Mouse (Mus musculus) stomach, embryonic 15.5 days (tissue): ENCODE measurements at regions not wholly inside any gene's neighbourhood (a gene's known extent, or its start where the extent isn't known, plus 50 kb on each side); places are given as distances from the start of the nearest gene placed in this dataset.

Experiments used
- ATAC-seq: fragments of 200-750 bp; cut with Nextera tagmentation; 2 replicates; pipeline ENCODE4 v1.8.0; 2017; ENCODE audit warnings: low read depth, moderate number of reproducible peaks, moderate TSS enrichment; ENCODE audit not compliant: insufficient read depth, low FRiP score
- H3K27ac ChIP-seq: fragments of 300-500 bp; sonication (generic); 2 replicates; pipeline ENCODE4 v1.5.1; 2015; ENCODE audit warnings: mild to moderate bottlenecking, inconsistent platforms
- H3K27me3 ChIP-seq: fragments of 300-500 bp; sonication (generic); replicated peaks from 2 replicates; pipeline ENCODE4 v1.6.1; 2015; ENCODE audit warnings: inconsistent platforms
- H3K36me3 ChIP-seq: fragments of 300-500 bp; sonication (generic); 2 replicates; pipeline ENCODE4 v1.6.1; 2015; ENCODE audit warnings: inconsistent platforms
- H3K4me1 ChIP-seq: fragments of 300-500 bp; sonication (generic); 2 replicates; pipeline ENCODE4 v1.6.1; 2015; ENCODE audit warnings: inconsistent platforms
- H3K4me2 ChIP-seq: fragments of 300-500 bp; sonication (generic); 2 replicates; pipeline ENCODE4 v1.6.1; 2015; ENCODE audit warnings: mild to moderate bottlenecking, inconsistent platforms
- H3K4me3 ChIP-seq: fragments of 300-500 bp; sonication (generic); replicated peaks from 2 replicates; pipeline ENCODE4 v1.5.1; 2015; ENCODE audit warnings: inconsistent platforms
- H3K9ac ChIP-seq: fragments of 300-500 bp; sonication (generic); 2 replicates; pipeline ENCODE4 v1.6.1; 2015; ENCODE audit warnings: inconsistent platforms
- H3K9me3 ChIP-seq: fragments of 300-500 bp; sonication (generic); 2 replicates; pipeline ENCODE4 v1.6.1; 2016; ENCODE audit warnings: inconsistent platforms
- whole genome bisulfite sequencing: fragments of 180-500 bp; shearing (Covaris S2); methylation state at CpG from one replicate; pipeline ENCODE4 v1.1.7; 2015; 5-methylcytosine and 5-hydroxymethylcytosine counted together

GRCm38 (mm10) chr11:11012660-11013455, 101.2 kb upstream of the Vwc2 start:
- no peaks in the 10 kb centered on the region for H3K36me3 ChIP-seq
- WGBS: 75% methylated on average over 4 of the region's 4 CpGs
- no peak overlapping the region for H3K4me2 ChIP-seq
- H3K27ac ChIP-seq: no peak overlapping the region
- peak; percentile 75 for ATAC-seq
- no peak overlapping the region for H3K4me3 ChIP-seq
- no peaks in the 10 kb centered on the region for H3K27me3 ChIP-seq
- no peak overlapping the region for H3K9ac ChIP-seq
- no peaks in the 10 kb centered on the region for H3K9me3 ChIP-seq
- no peaks in the 10 kb centered on the region for H3K4me1 ChIP-seq

- H3K27me3 ChIP-seq: no peaks in the 10 kb centered on the region
- no peak overlapping the region for H3K9ac ChIP-seq
- no peaks in the 10 kb centered on the region for H3K4me1 ChIP-seq
- no peak overlapping the region for H3K4me2 ChIP-seq
- no peak overlapping the region for H3K4me3 ChIP-seq
- no peaks in the 10 kb centered on the region for H3K36me3 ChIP-seq
- no peak overlapping the region for H3K27ac ChIP-seq
- no peaks in the 10 kb centered on the region for H3K9me3 ChIP-seq
- WGBS: 45% methylated on average over 2 of the region's 2 CpGs
- no peak for ATAC-seq
These were observed 100.4 kb upstream of the Vwc2 start for GRCm38 (mm10) chr11:11013581-11013980.

- H3K4me3 ChIP-seq: no peak overlapping the region
- no peak overlapping the region for H3K4me2 ChIP-seq
- no peaks in the 10 kb centered on the region for H3K4me1 ChIP-seq
- no peaks in the 10 kb centered on the region for H3K36me3 ChIP-seq
- H3K27me3 ChIP-seq: no peaks in the 10 kb centered on the region
- ATAC-seq: no peak
- WGBS: 67% methylated on average over 1 of the region's 1 CpGs
- no peak overlapping the region for H3K27ac ChIP-seq
- no peak overlapping the region for H3K9ac ChIP-seq
- H3K9me3 ChIP-seq: no peaks in the 10 kb centered on the region
These were observed 99.9 kb upstream of the Vwc2 start for GRCm38 (mm10) chr11:11014088-11014487.

GRCm38 (mm10) chr11:11014538-11014937, 99.5 kb upstream of the Vwc2 start:
- no peak for ATAC-seq
- Histone ChIP-seq H3K4me1 (no peaks in the 10 kb centered on the region), H3K36me3 (no peaks in the 10 kb centered on the region), H3K27me3 (no peaks in the 10 kb centered on the region), H3K27ac (no peak overlapping the region), H3K9ac (no peak overlapping the region), H3K4me3 (no peak overlapping the region), H3K9me3 (no peaks in the 10 kb centered on the region), H3K4me2 (no peak overlapping the region)
- 47% methylated on average over 2 of the region's 2 CpGs for WGBS

- H3K9ac ChIP-seq: no peak overlapping the region
- no peak overlapping the region for H3K4me2 ChIP-seq
- H3K27me3 ChIP-seq: no peaks in the 10 kb centered on the region
- H3K4me1 ChIP-seq: no peaks in the 10 kb centered on the region
- no peak for ATAC-seq
- H3K9me3 ChIP-seq: no peaks in the 10 kb centered on the region
- no peak overlapping the region for H3K27ac ChIP-seq
- no peak overlapping the region for H3K4me3 ChIP-seq
- no peaks in the 10 kb centered on the region for H3K36me3 ChIP-seq
These were observed 85.2 kb upstream of the Vwc2 start for GRCm38 (mm10) chr11:11028849-11029248.
